Mouse (Mus musculus): ENCODE results near the gene Creb3l2. TPM values are rescaled to one million over a fixed set of nuclear protein-coding genes. Genes with fewer than 3 reads are reported as not detected.

The Creb3l2 gene
- polyA plus RNA-seq, 1 experiment from 2014 or later, result 2.7 TPM

DNA sequence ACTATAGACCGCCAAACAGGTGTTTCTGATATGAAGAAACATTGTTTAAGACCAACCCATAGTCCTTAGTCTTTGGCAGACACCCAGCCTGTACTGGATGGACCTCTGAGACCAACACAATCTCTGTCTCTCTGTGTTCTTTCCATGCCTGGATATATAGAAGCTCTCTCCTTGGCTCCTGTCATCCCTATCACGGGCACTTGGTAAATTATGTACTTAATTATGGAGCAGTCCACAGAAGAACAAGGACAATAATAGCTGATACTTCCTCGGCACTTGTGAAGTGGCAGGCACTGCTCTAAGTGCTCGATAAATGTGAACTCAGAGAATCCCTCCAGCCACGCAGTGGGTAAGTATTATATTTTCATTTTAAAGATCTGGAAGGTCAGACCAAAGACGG lies 72.2 kb downstream of the Creb3l2 start:
- H3K9ac ChIP-seq, result no peak overlapping the region

DNA sequence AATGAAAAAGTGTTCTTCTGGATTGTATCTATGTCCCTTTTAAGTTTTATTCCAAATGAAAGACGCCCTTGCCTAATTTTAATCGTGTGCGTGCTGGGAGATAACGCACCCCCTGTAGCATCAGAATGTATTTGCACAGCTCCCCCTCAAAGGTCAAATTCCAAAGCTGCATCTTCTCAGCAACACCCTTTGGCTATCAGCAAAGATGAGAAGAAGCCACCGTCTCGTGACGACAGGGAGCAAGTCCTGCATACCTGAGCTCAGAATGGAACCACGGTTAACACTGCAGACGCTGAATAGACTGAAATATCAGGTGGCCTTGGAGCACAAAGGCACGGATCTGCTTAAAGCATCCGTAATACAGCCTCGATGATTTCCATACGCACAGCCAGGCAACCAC lies 73.7 kb downstream of the Creb3l2 start:
- DNase-seq (no peak), ATAC-seq (ENCODE audit: low read depth) (no peak)
- Histone ChIP-seq H3K4me2 (no peak overlapping the region), H3K9ac (no peak overlapping the region), H3K4me3 (replicated peaks) (no peak overlapping the region), H3K36me3 (0 out of 2 replicates have a peak, but pooled peaks cover 4% of the 10 kb centered on the region), H3K27ac (no peak overlapping the region), H3K4me1 (replicated peaks) (0 out of 2 replicates have a peak, but pooled peaks cover 3% of the 10 kb centered on the region), H3K9me3 (replicated peaks) (no peaks in the 10 kb centered on the region), H3K27me3 (no peaks in the 10 kb centered on the region)
- 79% methylated on average over 13 of the region's 13 CpGs for WGBS (ENCODE audit: insufficient replicate concordance)

More for the DNA sequence above, 72.2 kb downstream of the Creb3l2 start:
- ATAC-seq (ENCODE audit: low read depth) (no peak), DNase-seq (no peak)
- H3K27ac ChIP-seq, result no peak overlapping the region
- WGBS (ENCODE audit: insufficient replicate concordance), result 69% methylated on average over 6 of the region's 6 CpGs
- H3K4me2 ChIP-seq, result no peak overlapping the region
- 0 out of 2 replicates have a peak, but pooled peaks cover 3% of the 10 kb centered on the region for H3K4me1 ChIP-seq (replicated peaks)
- no peaks in the 10 kb centered on the region for H3K27me3 ChIP-seq
- H3K36me3 ChIP-seq, result 0 out of 2 replicates have a peak, but pooled peaks cover 4% of the 10 kb centered on the region
- no peaks in the 10 kb centered on the region for H3K9me3 ChIP-seq (replicated peaks)
- no peak overlapping the region for H3K4me3 ChIP-seq (replicated peaks)

DNA sequence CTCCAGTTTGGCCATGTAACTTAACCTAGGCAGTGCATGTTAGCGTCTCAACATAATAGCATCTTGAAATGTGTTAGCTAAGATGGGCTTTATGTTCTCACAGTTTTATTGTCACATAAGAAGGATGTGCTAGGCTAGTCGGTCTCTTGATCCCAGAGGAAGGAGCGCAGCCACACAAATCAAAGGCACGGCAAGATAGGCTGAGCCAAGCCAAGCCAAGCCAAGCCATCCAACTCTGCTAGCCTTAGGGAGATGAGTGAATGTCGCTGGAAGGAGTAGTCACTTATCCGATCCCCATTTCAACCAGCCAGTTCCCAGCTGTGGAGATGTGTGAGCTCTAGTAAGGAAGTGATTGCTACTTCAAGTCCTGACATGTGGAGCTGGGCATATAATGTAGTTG lies 75.0 kb downstream of the Creb3l2 start:
- no peaks in the 10 kb centered on the region for H3K9me3 ChIP-seq (replicated peaks)
- no peak overlapping the region for H3K4me3 ChIP-seq (replicated peaks)
- no peak overlapping the region for H3K27ac ChIP-seq
- no peak overlapping the region for H3K9ac ChIP-seq
- no peaks in the 10 kb centered on the region for H3K36me3 ChIP-seq
- H3K27me3 ChIP-seq, result no peaks in the 10 kb centered on the region
- WGBS (ENCODE audit: insufficient replicate concordance), result 77% methylated on average over 6 of the region's 6 CpGs
- ATAC-seq (ENCODE audit: low read depth) (no peak), DNase-seq (no peak)
- H3K4me2 ChIP-seq, result no peak overlapping the region
- H3K4me1 ChIP-seq (replicated peaks), result 0 out of 2 replicates have a peak, but pooled peaks cover 3% of the 10 kb centered on the region

DNA sequence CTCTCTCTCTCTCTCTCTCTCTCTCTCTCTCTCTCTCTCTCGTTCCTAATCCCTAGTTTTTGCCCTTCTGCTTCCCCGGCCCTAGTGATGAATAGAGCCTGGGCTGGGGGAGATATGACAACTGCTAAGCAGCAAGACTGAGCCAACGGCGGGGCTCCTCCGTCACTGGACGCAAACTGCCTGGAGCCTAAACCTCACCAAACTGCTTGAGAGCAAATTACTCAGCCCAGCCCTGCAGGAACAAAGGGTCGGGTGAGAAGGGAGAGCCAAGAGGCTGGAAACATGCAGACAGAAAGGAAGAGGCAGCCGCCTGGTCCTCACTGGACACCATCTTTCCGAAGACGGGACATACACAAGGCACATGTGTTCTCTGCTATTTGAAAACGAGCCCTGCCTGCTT lies 76.8 kb downstream of the Creb3l2 start:
- 81% methylated on average over 10 of the region's 11 CpGs for WGBS (ENCODE audit: insufficient replicate concordance)
- Histone ChIP-seq H3K36me3 (no peaks in the 10 kb centered on the region), H3K9ac (no peak overlapping the region), H3K4me1 (replicated peaks) (0 out of 2 replicates have a peak, but pooled peaks cover 3% of the 10 kb centered on the region), H3K4me2 (no peak overlapping the region), H3K4me3 (replicated peaks) (no peak overlapping the region), H3K9me3 (replicated peaks) (no peaks in the 10 kb centered on the region), H3K27ac (no peak overlapping the region), H3K27me3 (no peaks in the 10 kb centered on the region)
- DNase-seq (no peak), ATAC-seq (ENCODE audit: low read depth) (no peak)

DNA sequence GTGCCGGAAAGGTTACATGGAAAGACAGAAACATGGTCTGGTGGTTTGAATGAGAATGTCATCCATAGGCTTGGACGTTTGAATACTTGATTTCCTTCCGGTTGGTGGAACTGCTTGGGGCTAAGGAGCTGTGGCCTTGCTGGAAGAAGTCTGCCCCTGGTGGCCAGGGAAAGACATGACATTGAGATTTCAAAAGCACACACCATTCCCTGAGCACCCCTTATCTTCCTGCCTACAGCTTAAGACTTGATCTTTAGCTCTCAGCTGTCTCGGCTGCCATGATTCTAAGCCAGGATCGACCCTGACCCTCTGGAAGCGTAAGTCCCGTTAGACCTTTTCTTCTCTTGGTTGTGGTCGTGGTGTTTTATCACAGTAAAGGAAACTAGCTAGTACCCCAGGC lies 77.6 kb downstream of the Creb3l2 start:
- DNase-seq (no peak), ATAC-seq (ENCODE audit: low read depth) (no peak)
- Histone ChIP-seq H3K4me3 (replicated peaks) (no peak overlapping the region), H3K4me2 (no peak overlapping the region), H3K9me3 (replicated peaks) (no peaks in the 10 kb centered on the region), H3K27ac (no peak overlapping the region), H3K36me3 (no peaks in the 10 kb centered on the region), H3K4me1 (replicated peaks) (0 out of 2 replicates have a peak, but pooled peaks cover 3% of the 10 kb centered on the region), H3K9ac (no peak overlapping the region), H3K27me3 (no peaks in the 10 kb centered on the region)
- 79% methylated on average over 8 of the region's 8 CpGs for WGBS (ENCODE audit: insufficient replicate concordance)

DNA sequence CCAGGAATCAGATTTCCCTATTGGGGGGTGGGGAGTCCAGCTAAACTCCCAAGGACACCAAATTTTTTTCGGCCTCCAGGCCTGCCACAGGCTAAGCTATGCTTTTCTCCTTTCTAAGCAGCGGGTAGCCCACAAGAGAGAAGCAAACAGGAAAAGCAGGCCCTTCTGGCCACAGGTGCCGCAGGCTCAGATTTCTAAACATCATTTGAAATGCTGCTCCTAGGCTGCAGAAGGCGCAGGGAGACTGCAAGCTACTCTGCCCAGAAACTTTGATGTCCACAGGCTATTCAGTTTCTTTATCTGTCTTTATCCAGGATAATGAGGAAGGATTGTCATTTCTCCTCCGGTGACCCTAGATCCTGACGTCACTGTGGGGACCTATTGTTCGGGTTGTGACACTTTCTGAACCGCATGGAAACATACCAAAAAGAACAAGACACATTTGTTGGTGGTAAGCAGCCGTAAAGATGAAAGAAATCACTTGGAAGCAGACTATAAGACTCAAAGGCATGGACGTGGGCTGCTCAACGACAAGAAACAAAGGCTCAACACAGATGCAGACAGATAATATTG lies 81.0 kb downstream of the Creb3l2 start:
- Histone ChIP-seq H3K4me2 (no peak overlapping the region), H3K9me3 (replicated peaks) (no peaks in the 10 kb centered on the region), H3K9ac (no peak overlapping the region), H3K27ac (no peak overlapping the region), H3K36me3 (0 out of 2 replicates have a peak, but pooled peaks cover 5% of the 10 kb centered on the region), H3K4me3 (replicated peaks) (no peak overlapping the region), H3K4me1 (replicated peaks) (no peaks in the 10 kb centered on the region), H3K27me3 (no peaks in the 10 kb centered on the region)
- WGBS (ENCODE audit: insufficient replicate concordance), result 60% methylated on average over 11 of the region's 11 CpGs
- ATAC-seq (ENCODE audit: low read depth) (no peak), DNase-seq (no peak)

DNA sequence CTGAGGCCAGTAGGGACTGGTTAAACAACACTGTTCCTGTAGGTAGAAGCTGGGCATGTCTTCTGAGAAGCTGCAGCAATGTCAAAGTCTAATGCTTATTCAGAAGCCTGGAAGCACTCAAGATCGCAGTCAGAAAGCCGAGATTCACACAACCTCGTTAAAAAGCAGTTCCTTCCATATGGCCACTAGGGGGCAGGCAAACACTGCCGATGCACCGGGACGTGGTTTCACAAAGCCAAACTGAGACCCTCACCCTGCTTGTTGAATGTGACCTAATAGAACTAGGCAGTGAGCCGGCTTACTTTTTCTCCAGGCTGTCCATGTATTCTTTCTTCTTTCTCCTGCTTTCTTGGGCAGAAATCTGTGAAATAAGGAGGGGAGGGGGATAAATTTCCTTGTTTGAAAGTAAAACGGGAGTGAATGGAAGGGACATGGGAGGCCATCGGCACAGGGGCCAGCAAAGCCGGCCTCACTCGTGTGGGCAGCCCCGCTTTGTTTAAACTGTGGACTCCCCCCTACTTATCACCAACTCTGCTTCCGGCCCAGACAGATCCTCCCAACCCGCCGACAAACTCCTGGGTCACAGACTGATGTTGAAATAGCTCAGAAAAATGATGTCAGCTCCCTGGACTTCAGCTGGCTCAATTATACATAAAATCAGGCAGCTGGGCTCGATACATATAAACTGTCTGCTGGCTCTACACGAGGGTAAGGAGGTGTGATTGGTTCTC lies 87.3 kb downstream of the Creb3l2 start:
- whole genome bisulfite sequencing (ENCODE audit: insufficient replicate concordance), result 22% methylated on average over 17 of the region's 17 CpGs
- ATAC-seq (ENCODE audit: low read depth) (peak; percentile 47; the same call in 1 of the 2 replicates), DNase-seq (peak; percentile 24)
- Histone ChIP-seq H3K9ac (no peak overlapping the region), H3K4me1 (replicated peaks) (peaks cover 9% of the 10 kb centered on the region), H3K4me2 (peak overlapping the region; percentile 50), H3K4me3 (replicated peaks) (peak overlapping the region; percentile 17; the same call in 1 of the 2 replicates), H3K9me3 (replicated peaks) (no peaks in the 10 kb centered on the region), H3K27ac (peak overlapping the region; percentile 58), H3K36me3 (0 out of 2 replicates have a peak, but pooled peaks cover 11% of the 10 kb centered on the region), H3K27me3 (no peaks in the 10 kb centered on the region)

DNA sequence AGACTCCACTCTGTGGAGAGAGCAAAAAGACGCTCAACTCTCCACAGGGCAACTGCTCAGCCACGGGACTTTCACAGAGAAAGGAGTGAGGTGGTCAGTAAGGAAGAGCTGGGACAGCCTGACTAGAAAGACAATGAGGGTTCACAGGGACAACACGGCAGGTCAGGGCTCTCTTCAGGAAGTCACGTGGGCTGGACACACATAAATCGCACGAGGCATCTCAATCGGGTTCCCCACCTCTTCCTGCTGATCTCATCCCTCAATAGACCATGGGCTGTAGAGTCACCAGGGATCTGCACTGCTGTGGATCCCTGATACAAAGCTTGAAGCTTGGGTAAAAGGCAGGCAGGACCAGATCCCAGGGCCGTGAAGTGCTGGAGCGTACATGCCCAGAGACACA lies 88.3 kb downstream of the Creb3l2 start:
- WGBS (ENCODE audit: insufficient replicate concordance), result 47% methylated on average over 9 of the region's 9 CpGs
- Histone ChIP-seq H3K27me3 (no peaks in the 10 kb centered on the region), H3K4me1 (replicated peaks) (peaks cover 9% of the 10 kb centered on the region), H3K4me2 (no peak overlapping the region), H3K9ac (no peak overlapping the region), H3K4me3 (replicated peaks) (no peak overlapping the region), H3K36me3 (0 out of 2 replicates have a peak, but pooled peaks cover 8% of the 10 kb centered on the region), H3K9me3 (replicated peaks) (no peaks in the 10 kb centered on the region), H3K27ac (no peak overlapping the region)
- ATAC-seq (ENCODE audit: low read depth), result no peak
- no peak for DNase-seq

DNA sequence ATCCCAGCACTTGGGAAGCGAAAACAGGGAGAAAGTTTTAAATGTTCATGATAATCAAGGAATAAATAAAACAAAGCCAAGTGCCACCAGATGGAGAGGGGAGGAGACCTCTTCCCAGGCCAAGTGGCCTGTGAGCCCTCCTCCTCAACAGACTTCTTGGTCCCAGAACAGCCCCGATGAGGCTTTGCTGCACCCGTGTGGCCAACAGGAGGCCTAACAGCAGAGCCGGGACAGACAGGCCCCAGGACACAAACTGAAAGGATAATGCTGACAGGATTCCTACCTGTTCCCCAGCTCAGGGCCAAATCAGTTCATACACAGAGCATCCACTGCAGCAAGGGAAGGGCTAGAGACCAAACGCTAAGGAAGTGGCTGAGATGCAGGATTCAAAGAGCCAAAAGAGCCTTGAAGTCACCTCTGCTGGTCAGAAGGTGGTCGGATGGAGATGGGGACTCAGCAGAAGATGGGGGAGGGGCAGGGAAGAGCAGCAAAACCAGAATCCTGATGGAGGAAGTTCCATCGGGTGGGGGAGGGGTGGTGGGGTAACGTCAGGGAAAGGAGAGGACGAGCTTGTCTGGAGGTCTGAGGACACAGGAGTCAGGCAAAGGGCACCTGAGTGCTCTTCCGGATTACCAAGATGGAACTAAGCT lies 90.1 kb downstream of the Creb3l2 start:
- Histone ChIP-seq H3K9ac (no peak overlapping the region), H3K36me3 (0 out of 2 replicates have a peak, but pooled peaks cover 14% of the 10 kb centered on the region), H3K4me2 (no peak overlapping the region), H3K9me3 (replicated peaks) (no peaks in the 10 kb centered on the region), H3K4me1 (replicated peaks) (peaks cover 9% of the 10 kb centered on the region), H3K27ac (no peak overlapping the region), H3K27me3 (no peaks in the 10 kb centered on the region), H3K4me3 (replicated peaks) (no peak overlapping the region)
- ATAC-seq (ENCODE audit: low read depth) (no peak), DNase-seq (no peak)
- WGBS (ENCODE audit: insufficient replicate concordance), result 24% methylated on average over 10 of the region's 10 CpGs

DNA sequence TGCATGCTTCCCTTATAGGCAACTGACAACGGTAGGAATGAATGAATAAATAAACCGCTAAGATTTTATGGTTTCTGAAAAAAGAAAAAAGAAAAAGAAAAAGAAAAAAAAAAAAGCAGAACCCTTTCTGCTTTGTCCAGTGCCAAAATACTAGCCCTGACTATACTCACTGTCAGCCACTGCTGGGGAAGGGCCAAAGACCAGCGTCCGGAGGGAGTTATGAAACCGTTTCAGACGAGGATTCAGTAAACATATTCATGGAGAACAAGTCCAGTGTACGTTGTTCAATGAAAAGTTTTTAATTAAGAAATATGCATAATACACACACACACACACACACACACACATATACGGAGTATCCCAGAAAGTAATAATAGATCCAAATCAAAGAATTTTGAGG lies 91.6 kb downstream of the Creb3l2 start:
- Histone ChIP-seq H3K4me1 (replicated peaks) (peaks cover 6% of the 10 kb centered on the region), H3K27me3 (no peaks in the 10 kb centered on the region), H3K9ac (no peak overlapping the region), H3K9me3 (replicated peaks) (no peaks in the 10 kb centered on the region), H3K36me3 (0 out of 2 replicates have a peak, but pooled peaks cover 6% of the 10 kb centered on the region), H3K4me2 (no peak overlapping the region), H3K27ac (no peak overlapping the region), H3K4me3 (replicated peaks) (no peak overlapping the region)
- DNase-seq (no peak), ATAC-seq (ENCODE audit: low read depth) (no peak)
- WGBS (ENCODE audit: insufficient replicate concordance), result 74% methylated on average over 8 of the region's 8 CpGs

DNA sequence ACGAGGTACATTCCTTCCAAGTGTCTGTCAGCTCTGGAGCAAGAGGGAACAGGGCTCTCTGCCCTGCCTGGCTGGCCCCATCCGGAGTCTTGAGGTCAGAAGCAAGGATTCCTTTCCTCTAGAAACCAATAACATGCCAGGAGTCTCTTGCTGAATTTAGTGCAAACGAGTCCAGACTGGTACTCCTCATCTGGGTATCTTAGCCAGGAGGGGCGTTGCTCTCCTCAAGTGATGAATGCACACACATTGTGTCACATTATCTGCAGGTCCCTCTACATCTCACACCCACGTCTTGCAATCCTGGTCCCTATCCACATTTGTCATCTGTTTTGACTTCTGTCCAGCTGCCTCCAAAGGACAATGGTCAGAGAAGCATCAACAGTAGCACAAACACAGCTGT lies 94.3 kb downstream of the Creb3l2 start:
- no peaks in the 10 kb centered on the region for H3K9me3 ChIP-seq (replicated peaks)
- no peak for DNase-seq
- H3K4me3 ChIP-seq (replicated peaks), result no peak overlapping the region
- H3K36me3 ChIP-seq, result 0 out of 2 replicates have a peak, but pooled peaks cover 6% of the 10 kb centered on the region
- no peak overlapping the region for H3K9ac ChIP-seq
- no peaks in the 10 kb centered on the region for H3K27me3 ChIP-seq
- no peak overlapping the region for H3K27ac ChIP-seq
- 58% methylated on average over 5 of the region's 5 CpGs for WGBS (ENCODE audit: insufficient replicate concordance)
- H3K4me1 ChIP-seq (replicated peaks), result no peaks in the 10 kb centered on the region
- no peak for ATAC-seq (ENCODE audit: low read depth)
- H3K4me2 ChIP-seq, result no peak overlapping the region
